Mouse (Mus musculus) heart, adult 18-20 months (tissue): ENCODE data around the gene Map6. TPM values are rescaled to one million over a fixed set of nuclear protein-coding genes. Genes with fewer than 3 reads are reported as not detected.

Experiments
- DNase-seq, 2 experiments: peaks; one replicate each; pipeline ENCODE4 v3.0.0; 2021 to 2022; ENCODE audit warnings: mixed read lengths in 1 of 2
- long read RNA-seq, 2 experiments: library from polyadenylated mRNA; stranded (forward); transcript quantifications; one replicate each; pipeline ENCODE4 v2.0.0; 2021
- total RNA-seq, 2 experiments: library from RNA; stranded (reverse); gene quantifications; 2 replicates each; pipeline ENCODE4 v1.2.3; 2021

Gene Map6
- 1 to 10 TPM; 3.7 to 5.1 TPM for total RNA-seq
- long read RNA-seq, experiment 1, partial matches to known transcripts: 0 of 2 reads
- long read RNA-seq, experiment 1, other reads (novel, unspliced or antisense): 2 of 2 reads
- long read RNA-seq, experiment 2: 0 reads

GRCm38 (mm10) chr7:99267251-99267896, at the start of gene Map6:
Map6 (plus strand) TSS chr7:99267447.
- DNase-seq: no peak

- DNase-seq: no peak
These were observed 43.0 kb upstream of the Map6 start for GRCm38 (mm10) chr7:99224225-99224624.

GRCm38 (mm10) chr7:99224648-99225190, 42.5 kb upstream of the Map6 start:
- DNase-seq: no peak

DNA sequence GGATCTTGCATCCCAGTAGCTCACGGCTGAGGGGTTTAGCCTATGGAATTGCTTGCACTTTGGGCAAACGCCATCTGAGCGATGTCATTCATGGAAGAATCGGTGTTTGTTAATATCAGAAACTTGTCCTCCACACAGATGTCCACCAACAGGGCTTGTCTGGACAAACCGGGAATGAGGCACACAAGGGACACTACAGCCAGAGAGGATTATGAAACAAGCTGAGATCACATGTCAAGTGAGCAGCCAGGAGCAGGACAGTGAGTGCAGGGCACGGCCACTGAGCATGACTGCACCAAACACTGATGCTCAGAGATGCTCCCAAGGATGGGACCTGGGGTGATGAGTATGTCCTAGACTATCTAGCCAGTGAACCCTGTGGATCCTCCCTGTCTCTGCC, 41.8 kb upstream of the Map6 start:
- peak; percentile 58 to 71 for DNase-seq

DNA sequence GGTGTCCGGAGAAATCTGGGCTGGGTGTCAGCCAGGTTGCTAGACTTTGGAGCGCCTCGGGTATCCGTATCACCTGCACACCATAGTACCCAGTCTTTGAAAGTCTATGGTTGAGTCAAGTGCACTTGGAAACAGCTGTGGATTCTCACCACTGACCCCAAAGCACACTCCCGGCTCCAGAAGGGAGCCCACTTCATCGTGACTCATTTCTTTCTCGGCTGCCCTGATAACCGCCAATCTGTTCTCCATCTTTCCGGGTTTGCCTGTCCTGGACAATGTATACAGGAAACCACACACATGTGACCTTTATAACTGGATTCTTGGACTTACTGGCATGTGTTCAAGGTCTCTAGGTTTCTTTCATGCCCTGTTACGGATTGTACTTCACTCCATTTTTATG, 40.6 kb upstream of the Map6 start:
- DNase-seq: no peak

GRCm38 (mm10) chr7:99227267-99227666, 40.0 kb upstream of the Map6 start:
- DNase-seq: no peak

DNA sequence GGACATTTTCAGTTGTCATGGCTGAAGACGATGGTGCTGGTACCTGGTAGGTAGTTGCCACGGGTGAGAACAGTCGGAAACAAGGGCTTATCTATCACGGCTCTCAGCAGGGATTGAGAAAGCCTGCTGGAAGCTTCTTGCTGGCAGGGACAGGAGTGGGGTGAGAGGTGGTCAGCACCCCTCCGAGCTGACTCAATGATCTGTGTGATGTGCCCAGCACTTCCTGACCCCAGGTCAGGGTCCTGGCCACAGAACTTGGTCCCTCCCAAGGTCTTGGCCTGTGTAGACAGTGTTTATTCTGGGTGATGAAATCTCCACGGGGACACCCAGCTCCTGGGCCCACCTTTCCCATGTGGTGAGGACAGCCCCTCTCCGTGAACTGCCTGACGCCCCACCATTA, 38.4 kb upstream of the Map6 start:
- no peak for DNase-seq

DNA sequence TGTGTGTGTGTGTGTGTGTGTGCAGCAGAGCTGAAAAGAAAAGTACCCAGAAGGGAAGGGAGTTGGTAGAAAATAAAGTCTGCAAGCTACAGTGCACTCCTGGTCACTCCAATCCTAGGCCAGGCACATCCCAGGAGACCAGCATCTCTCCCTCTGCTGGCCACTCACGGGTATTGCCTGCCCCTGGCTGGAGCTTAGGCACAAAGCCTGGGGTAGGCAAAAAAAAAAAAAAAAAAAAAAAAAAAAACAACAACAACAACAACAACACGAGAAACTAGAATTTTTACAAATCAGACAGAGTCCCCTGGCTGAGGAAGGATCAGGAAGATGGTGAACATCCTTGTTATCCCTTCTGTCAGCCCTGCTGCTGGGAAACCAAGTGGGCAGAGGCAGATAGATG, 37.8 kb upstream of the Map6 start:
- DNase-seq: peak; percentile 47 to 51

DNA sequence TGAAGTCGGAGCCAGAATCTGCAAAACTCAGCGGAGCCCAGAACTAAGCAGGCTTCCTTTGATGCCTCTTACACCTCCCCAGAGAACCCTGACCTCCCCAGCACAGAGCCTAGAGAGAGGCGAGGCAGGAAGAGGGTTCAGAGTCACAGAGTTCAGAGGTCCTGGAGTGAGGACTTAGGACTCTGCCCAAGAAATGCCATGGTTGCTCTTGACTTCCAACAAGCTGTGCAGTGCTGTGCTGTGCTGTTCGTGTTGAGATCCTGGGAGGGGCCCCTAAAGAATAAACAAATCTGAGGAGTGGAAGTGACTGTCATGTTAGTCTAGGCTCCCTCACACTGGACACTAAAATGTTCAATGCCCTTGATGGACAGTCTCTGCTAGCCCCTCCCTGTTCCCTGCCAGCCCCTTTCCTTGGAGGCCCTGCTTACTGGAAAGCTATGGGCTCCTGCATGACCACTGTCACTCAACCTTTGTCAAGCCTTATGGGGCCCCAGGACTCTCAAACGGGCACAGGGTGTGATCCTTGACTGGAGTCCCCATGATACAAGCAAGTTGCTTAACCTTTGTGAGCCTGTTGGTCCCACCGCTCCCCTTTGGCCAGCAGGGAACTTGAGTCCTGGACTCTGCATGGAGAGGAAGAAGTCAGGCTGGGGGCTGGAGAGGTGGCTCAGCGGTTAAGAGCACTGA, 37.0 kb upstream of the Map6 start:
- DNase-seq: no peak

GRCm38 (mm10) chr7:99232571-99232970, 34.7 kb upstream of the Map6 start:
- DNase-seq: no peak

GRCm38 (mm10) chr7:99234916-99235315, 32.3 kb upstream of the Map6 start:
- no peak for DNase-seq

GRCm38 (mm10) chr7:99235657-99236056, 31.6 kb upstream of the Map6 start:
- DNase-seq: no peak

DNA sequence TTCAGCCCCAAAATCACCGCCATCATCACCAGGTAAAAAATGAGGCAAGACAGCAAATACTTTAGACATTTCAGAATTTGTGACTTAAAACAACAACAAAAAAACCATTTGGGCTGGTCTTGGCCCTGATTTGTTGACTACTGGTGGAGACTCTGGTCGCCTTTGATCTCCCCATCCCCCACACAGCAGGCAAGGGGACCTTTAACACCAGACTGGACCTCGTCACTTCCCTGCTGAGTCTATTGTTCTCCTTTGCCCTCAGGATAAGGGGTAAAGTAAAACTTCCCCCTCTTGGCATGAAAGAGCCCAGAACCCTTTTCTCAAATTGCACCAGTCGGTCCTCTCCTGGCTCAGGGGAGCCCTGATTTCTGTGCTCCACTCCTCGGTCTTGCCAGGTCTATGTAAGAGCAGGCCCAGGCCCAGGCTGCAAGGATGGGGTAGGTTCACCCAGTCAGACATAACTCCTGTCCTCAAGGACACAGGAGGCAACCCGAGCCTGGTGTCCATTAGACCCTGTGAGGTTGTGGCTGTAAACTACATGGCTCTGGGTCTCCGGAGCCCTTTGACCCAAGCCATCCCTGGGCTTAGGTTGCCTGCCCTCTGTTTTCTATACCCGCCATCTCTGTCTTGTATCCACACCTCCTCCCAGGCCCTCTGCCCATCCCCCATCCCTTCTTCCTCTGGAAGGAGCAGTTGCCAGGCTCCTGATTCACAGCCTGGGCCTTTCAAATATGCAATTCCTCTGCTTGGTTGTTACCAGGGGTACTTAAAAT, 30.2 kb upstream of the Map6 start:
- DNase-seq: no peak

- DNase-seq: no peak
These were observed 28.8 kb upstream of the Map6 start, which contains the start of gene Mogat2 for GRCm38 (mm10) chr7:99238417-99238816. Mogat2 (minus strand) TSS chr7:99238619.

DNA sequence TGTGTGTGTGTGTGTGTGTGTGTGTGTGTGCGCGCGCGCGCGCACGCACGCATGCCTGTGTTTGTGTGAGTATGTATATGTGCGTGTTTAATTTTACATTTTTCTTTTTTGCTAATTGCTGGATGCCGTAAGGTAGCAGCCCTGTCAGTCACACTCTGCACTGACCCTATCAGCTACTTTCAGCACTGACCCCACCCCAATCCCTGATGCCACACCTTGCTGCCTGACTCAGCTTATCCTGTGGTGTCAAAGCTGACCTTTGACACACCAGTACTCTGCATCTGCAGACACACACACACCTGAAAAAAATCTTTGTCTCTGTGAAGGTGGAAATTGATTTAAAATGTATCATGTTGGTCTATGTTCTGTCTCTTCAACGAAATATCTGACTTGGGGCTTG, 25.1 kb upstream of the Map6 start:
- DNase-seq: no peak

DNA sequence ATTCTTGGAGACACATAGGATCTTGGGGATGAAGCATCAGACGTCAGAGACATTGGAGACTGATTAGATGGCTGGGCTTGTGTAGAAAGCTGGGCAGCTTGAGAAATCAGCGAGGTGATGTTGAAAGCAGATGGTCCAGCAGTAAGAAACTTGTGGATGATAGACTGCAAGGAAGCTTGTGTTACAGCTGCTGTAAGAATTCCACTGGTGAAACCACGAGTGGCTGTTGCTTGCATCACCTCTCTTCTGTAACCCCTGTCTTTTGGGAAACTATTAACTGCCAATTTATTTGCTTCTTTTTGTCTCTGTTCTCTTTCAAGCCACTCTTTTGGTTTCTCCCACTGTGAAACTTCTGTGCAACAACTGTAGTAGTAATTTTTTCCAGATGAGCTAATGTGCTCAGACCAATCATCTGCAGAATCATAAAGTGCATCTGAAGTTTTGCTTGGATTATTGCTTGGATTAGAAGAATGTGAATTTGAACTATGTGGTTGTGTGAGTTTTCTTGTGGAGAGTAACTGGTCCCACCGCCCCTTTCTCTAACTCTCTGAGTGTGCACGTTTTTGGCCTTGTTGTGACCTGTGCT, 19.0 kb upstream of the Map6 start:
- DNase-seq: no peak

- DNase-seq: no peak
These were observed 18.2 kb upstream of the Map6 start for GRCm38 (mm10) chr7:99248906-99249581.

GRCm38 (mm10) chr7:99249582-99249911, 17.7 kb upstream of the Map6 start:
- DNase-seq: peak; percentile 55 to 74

DNA sequence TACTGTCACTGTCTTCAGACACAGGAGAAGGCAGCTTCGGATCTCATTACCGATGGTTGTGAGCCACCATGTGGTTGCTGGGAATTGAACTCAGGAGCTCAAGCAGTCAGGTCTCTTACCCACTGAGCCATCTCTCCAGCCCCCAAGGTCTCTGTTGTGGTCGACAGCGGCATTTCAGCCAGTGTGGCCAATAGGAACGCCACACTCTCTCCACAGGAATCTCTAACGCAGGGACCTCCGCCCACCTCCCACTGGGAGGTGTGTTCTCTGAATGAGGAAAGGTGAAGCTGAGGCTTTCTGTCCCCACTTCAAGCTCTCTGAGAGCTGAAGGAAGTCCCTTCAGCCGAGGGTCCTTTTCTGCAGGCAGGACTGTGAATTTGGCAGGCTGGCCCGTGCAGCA, 16.9 kb upstream of the Map6 start:
- no peak for DNase-seq

DNA sequence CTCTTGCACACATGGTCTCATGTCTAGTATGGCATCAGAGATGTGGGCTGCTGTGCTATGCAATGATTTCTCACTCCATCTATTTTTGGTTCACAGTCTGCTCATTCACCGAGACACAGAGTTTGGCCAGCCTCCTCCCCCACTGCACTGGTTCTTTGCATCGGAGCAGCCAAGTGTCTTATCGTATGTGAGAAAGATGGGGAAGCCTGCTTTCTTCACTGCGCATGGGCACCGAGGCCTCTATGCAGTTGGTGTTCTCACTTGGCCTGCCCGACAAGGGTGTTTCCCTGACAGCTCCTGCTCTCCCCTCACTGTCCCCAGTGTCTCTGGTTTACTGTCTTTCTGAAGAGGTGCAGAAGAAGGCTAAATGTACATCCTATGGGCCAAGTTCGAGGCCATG, 12.2 kb upstream of the Map6 start:
- DNase-seq: no peak

- no peak for DNase-seq
These were observed 5.3 kb upstream of the Map6 start for GRCm38 (mm10) chr7:99261900-99262299.

- no peak for DNase-seq
These were observed 3.7 kb upstream of the Map6 start for GRCm38 (mm10) chr7:99263509-99263908.
